Mouse (Mus musculus): ENCODE data around the gene Hist2h4. TPM values are rescaled to one million over a fixed set of nuclear protein-coding genes. Genes with fewer than 3 reads are reported as not detected.
A peak's percentile ranks its signal among the peaks of the same experiment; 100 is the strongest.
"Not testable (repeated sequence)": the region's sequence is repeated elsewhere in the genome, so short reads cannot be mapped to it uniquely, and the experiment has no call there.

Hist2h4 gene
- polyA plus RNA-seq, 1 experiment from 2014 or later: 9.8 TPM

DNA sequence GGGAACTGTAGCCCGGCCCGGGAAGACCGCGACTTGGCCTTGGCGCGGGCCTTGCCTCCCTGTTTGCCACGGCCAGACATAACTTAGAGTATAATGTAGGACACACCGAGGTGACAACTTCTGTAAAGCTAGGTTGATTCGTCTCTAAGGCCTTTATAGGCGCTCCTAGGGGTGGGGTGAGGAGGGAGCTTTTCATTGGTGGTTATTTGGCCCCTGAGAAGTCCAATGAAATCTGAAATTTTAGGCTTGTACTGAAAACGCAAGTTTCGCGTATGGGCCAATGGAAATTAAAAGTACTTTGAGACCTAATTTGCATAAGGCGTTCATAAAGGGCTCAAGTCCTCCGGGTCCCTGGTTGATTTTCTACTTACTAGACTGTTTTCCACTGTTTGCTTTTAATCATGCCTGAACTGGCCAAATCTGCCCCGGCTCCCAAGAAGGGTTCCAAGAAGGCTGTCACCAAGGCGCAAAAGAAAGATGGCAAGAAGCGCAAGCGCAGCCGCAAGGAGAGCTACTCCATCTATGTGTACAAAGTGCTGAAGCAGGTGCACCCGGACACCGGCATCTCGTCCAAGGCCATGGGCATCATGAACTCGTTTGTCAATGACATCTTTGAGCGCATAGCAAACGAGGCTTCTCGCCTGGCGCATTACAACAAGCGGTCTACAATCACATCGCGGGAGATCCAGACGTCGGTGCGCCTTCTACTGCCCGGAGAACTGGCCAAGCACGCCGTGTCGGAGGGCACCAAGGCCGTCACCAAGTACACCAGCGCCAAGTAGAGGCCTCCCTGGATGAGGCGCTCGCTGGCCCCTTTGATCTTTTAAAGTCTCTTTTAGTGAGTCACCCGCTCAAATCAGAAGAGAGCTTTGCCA lies 42.1 kb downstream of the Hist2h4 start, which contains the start of the genes Hist2h2ac and Hist2h2be:
Hist2h2ac (minus strand) TSS at position 116 of the 875 bp plus-strand sequence.
Hist2h2be (plus strand) TSS at position 355 of the 875 bp plus-strand sequence.
- Histone ChIP-seq H3K4me2 (ENCODE audit: low read depth, low read length) (peak within 1 kb of the TSS; percentile 78), H3K9ac (ENCODE audit: low read length) (peak within 1 kb of the TSS; percentile 87), H3K27me3 (ENCODE audit: control insufficient read depth, insufficient read depth, low read depth, low read length) (no peaks in the 10 kb centered on the region), H3K27ac (ENCODE audit: low read length) (peak within 1 kb of the TSS; percentile 99), H3K4me1 (replicated peaks; ENCODE audit: control insufficient read depth, insufficient read depth, low read length) (peaks cover 20% of the 10 kb centered on the region), H3K36me3 (ENCODE audit: control insufficient read depth, insufficient read depth, low read length) (no peaks in the 10 kb centered on the region), H3K9me3 (ENCODE audit: control insufficient read depth, low read length) (no peaks in the 10 kb centered on the region), H3K4me3 (ENCODE audit: low read length) (peak within 1 kb of the TSS; percentile 74)
- ATAC-seq (ENCODE audit: low read depth): peak; percentile 94
- whole genome bisulfite sequencing: under 1% methylated on average over 43 of the region's 43 CpGs

GRCm38 (mm10) chr3:96220131-96220764 lies 42.9 kb downstream of the Hist2h4 start:
- H3K4me2 ChIP-seq (ENCODE audit: low read depth, low read length): peak overlapping the region; percentile 78
- not testable (repeated sequence) for H3K36me3 ChIP-seq (ENCODE audit: control insufficient read depth, insufficient read depth, low read length); H3K27me3 ChIP-seq (ENCODE audit: control insufficient read depth, insufficient read depth, low read depth, low read length); H3K9me3 ChIP-seq (ENCODE audit: control insufficient read depth, low read length)
- peak overlapping the region; percentile 87 for H3K9ac ChIP-seq (ENCODE audit: low read length)
- peak; percentile 7 for ATAC-seq (ENCODE audit: low read depth)
- H3K4me1 ChIP-seq (replicated peaks; ENCODE audit: control insufficient read depth, insufficient read depth, low read length): peaks cover 20% of the 10 kb centered on the region
- peak overlapping the region; percentile 74 for H3K4me3 ChIP-seq (ENCODE audit: low read length)
- 0% methylated on average over 26 of the region's 47 CpGs for WGBS
- H3K27ac ChIP-seq (ENCODE audit: low read length): peak overlapping the region; percentile 99

DNA sequence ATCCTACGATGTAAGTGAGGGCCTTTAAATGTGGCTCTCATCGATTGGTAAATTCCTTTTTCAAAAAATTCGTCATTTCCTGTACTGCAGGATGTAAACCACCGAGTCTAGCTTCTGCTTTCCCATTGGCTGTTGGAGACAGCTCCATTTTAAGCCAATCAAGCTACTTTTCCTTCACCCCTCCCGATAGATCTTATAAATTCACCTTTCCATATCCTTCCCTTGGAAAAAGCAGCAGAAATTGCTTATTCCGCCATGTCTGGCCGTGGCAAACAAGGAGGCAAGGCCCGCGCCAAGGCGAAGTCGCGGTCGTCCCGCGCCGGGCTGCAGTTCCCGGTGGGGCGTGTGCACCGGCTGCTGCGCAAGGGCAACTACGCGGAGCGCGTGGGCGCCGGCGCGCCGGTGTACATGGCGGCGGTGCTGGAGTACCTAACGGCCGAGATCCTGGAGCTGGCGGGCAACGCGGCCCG lies 43.4 kb downstream of the Hist2h4 start, which contains the start of the genes Bola1 and Hist2h2ab:
Bola1 (minus strand) TSS at position 49 of the 470 bp plus-strand sequence.
Hist2h2ab (plus strand) TSS at position 205 of the 470 bp plus-strand sequence.
- H3K4me2 ChIP-seq (ENCODE audit: low read depth, low read length): peak within 1 kb of the TSS; percentile 78
- H3K4me1 ChIP-seq (replicated peaks; ENCODE audit: control insufficient read depth, insufficient read depth, low read length): peaks cover 20% of the 10 kb centered on the region
- peak within 1 kb of the TSS; percentile 99 for H3K27ac ChIP-seq (ENCODE audit: low read length)
- peak within 1 kb of the TSS; percentile 87 for H3K9ac ChIP-seq (ENCODE audit: low read length)
- H3K36me3 ChIP-seq (ENCODE audit: control insufficient read depth, insufficient read depth, low read length): no peaks in the 10 kb centered on the region
- H3K27me3 ChIP-seq (ENCODE audit: control insufficient read depth, insufficient read depth, low read depth, low read length): no peaks in the 10 kb centered on the region
- no peaks in the 10 kb centered on the region for H3K9me3 ChIP-seq (ENCODE audit: control insufficient read depth, low read length)
- WGBS: under 1% methylated on average over 37 of the region's 37 CpGs
- H3K4me3 ChIP-seq (ENCODE audit: low read length): peak within 1 kb of the TSS; percentile 74
- ATAC-seq (ENCODE audit: low read depth): peak; percentile 82

DNA sequence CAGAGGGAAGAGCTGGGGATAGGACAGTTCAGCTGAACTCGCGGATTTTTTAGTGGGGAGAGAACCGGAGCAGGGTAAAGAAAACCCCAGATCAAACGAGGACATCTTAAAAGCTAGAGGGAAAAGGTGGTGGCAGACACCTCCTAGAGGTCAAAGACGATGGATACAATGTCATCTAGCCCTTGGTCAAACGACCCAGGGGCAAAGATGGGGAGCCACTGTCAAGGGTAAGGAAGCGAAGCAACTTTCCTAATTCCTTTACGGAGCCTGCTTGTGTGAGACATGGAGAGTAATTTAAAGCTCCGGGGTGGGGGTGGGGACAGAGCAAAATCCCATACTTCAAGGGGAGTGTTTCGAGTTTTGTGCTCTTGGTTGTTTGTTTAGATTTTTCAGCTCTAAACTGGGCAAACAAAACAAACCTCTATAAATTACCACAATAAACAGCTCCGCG lies 43.9 kb downstream of the Hist2h4 start:
- WGBS: 0% methylated on average over 12 of the region's 12 CpGs
- peak; percentile 21; the same call in 1 of the 2 replicates for ATAC-seq (ENCODE audit: low read depth)
- peak overlapping the region; percentile 62 for H3K9ac ChIP-seq (ENCODE audit: low read length)

More for the DNA sequence above, 43.9 kb downstream of the Hist2h4 start:
- H3K9me3 ChIP-seq (ENCODE audit: control insufficient read depth, low read length): no peaks in the 10 kb centered on the region
- peak overlapping the region; percentile 99 for H3K27ac ChIP-seq (ENCODE audit: low read length)
- no peaks in the 10 kb centered on the region for H3K36me3 ChIP-seq (ENCODE audit: control insufficient read depth, insufficient read depth, low read length)
- H3K4me2 ChIP-seq (ENCODE audit: low read depth, low read length): peak overlapping the region; percentile 78
- H3K4me3 ChIP-seq (ENCODE audit: low read length): peak overlapping the region; percentile 74
- H3K27me3 ChIP-seq (ENCODE audit: control insufficient read depth, insufficient read depth, low read depth, low read length): no peaks in the 10 kb centered on the region
- peaks cover 20% of the 10 kb centered on the region for H3K4me1 ChIP-seq (replicated peaks; ENCODE audit: control insufficient read depth, insufficient read depth, low read length)

Small RNA genes within 50 kb of the gene (microRNA-seq; reads per million reads assigned to microRNA genes)
- not detected for gene Gm44492
- gene Gm47311: not detected
- gene Gm47313: not detected

Other genes with a start within 250 kb of the Hist2h4 start
- 39.6 and 39.8 TPM in 2 replicates for gene Vps45, start 204.8 kb downstream of the Hist2h4 start, polyA plus RNA-seq (2015; fragmentation: Nextera tagmentation; extraction: Ambion mirVana)
- gene Otud7b, start 158.8 kb downstream of the Hist2h4 start, polyA plus RNA-seq (2015; fragmentation: Nextera tagmentation; extraction: Ambion mirVana): 18.8 and 22.9 TPM in 2 replicates
- gene Mtmr11, start 101.3 kb downstream of the Hist2h4 start, polyA plus RNA-seq (2015; fragmentation: Nextera tagmentation; extraction: Ambion mirVana): 13.0 and 14.0 TPM in 2 replicates
- gene Sf3b4, start 91.0 kb downstream of the Hist2h4 start, polyA plus RNA-seq (2015; fragmentation: Nextera tagmentation; extraction: Ambion mirVana): 143 and 167 TPM in 2 replicates
- gene Sv2a, start 82.2 kb downstream of the Hist2h4 start, polyA plus RNA-seq (2015; fragmentation: Nextera tagmentation; extraction: Ambion mirVana): 2.3 and 2.6 TPM in 2 replicates
- 51.4 and 51.6 TPM in 2 replicates for gene Bola1, start 43.6 kb downstream of the Hist2h4 start, polyA plus RNA-seq (2015; fragmentation: Nextera tagmentation; extraction: Ambion mirVana)
- 1.3 and 1.9 TPM in 2 replicates for gene Hist2h2ab, start 43.4 kb downstream of the Hist2h4 start, polyA plus RNA-seq (2015; fragmentation: Nextera tagmentation; extraction: Ambion mirVana)
- 8.9 and 9.0 TPM in 2 replicates for gene Hist2h2ac, start 42.4 kb downstream of the Hist2h4 start, polyA plus RNA-seq (2015; fragmentation: Nextera tagmentation; extraction: Ambion mirVana)
- 7.5 and 8.8 TPM in 2 replicates for gene Hist2h2be, start 42.2 kb downstream of the Hist2h4 start, polyA plus RNA-seq (2015; fragmentation: Nextera tagmentation; extraction: Ambion mirVana)
- gene Hist2h3c2, start 24.2 kb downstream of the Hist2h4 start, polyA plus RNA-seq (2015; fragmentation: Nextera tagmentation; extraction: Ambion mirVana): 3.6 and 4.7 TPM in 2 replicates
- 37.6 and 61.6 TPM in 2 replicates for gene Hist2h2aa2, start 23.0 kb downstream of the Hist2h4 start, polyA plus RNA-seq (2015; fragmentation: Nextera tagmentation; extraction: Ambion mirVana)
- 16.9 and 21.5 TPM in 2 replicates for gene Hist2h2aa1, start 17.8 kb downstream of the Hist2h4 start, polyA plus RNA-seq (2015; fragmentation: Nextera tagmentation; extraction: Ambion mirVana)
- 1.0 and 2.3 TPM in 2 replicates for gene Hist2h3c1, start 16.6 kb downstream of the Hist2h4 start, polyA plus RNA-seq (2015; fragmentation: Nextera tagmentation; extraction: Ambion mirVana)
- 55.7 and 61.1 TPM in 2 replicates for gene Hist2h3b, start 5.3 kb upstream of the Hist2h4 start, polyA plus RNA-seq (2015; fragmentation: Nextera tagmentation; extraction: Ambion mirVana)
- gene Hist2h2bb, start 6.4 kb upstream of the Hist2h4 start, polyA plus RNA-seq (2015; fragmentation: Nextera tagmentation; extraction: Ambion mirVana): 13.0 and 14.5 TPM in 2 replicates
- 2.3 and 2.7 TPM in 2 replicates for gene Fcgr1, start 30.7 kb upstream of the Hist2h4 start, polyA plus RNA-seq (2015; fragmentation: Nextera tagmentation; extraction: Ambion mirVana)
- gene BC107364, start 189.0 kb upstream of the Hist2h4 start, polyA plus RNA-seq (2015; fragmentation: Nextera tagmentation; extraction: Ambion mirVana): 0.30 and 0.34 TPM in 2 replicates